13 mouse cellular contexts compared by ENCODE assay signal in the genomic region with DNA sequence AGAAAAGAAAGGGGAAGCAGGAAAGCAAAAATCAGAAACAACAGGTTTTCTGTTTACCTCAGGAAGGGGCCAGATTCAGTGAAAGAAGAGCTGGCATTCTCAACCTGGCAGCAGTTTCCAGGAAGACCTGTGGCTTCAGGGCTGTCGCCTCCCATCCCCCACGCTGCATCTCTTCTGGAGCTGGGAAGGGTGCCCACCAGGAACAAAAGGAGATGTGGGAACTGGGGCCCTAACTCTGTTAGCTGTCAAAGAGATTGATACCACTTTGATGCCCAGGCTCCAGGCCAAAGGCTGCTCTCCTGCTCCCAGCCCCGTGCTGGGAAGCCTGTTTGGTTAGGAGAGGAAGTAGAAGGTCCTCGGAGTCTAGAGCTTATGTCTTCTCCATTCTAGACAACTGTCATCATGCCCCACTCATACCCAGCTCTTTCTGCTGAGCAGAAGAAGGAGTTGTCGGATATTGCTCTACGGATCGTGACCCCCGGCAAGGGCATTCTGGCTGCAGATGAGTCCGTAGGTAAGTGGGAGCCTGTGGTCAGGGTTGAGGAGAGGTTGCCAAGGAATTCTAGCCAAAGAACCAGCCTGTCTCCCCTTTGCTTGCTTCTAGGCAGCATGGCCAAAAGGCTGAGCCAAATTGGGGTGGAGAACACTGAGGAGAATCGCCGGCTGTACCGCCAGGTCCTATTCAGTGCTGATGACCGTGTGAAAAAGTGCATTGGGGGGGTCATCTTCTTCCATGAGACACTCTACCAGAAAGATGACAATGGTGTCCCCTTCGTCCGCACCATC. TPM values are rescaled to one million over a fixed set of nuclear protein-coding genes. Genes with fewer than 3 reads are reported as not detected.
DNase-seq lines count a peak whose midpoint lies in the region; ATAC-seq and TF ChIP-seq lines count a peak whose summit lies in the region.
"Had no signal": no experiment of that assay in that cellular context is flagged by ENCODE, and none has a peak within 500 bp of the region (broad histone marks: within the 10 kb centered on the region; RNA-seq: fewer than 3 reads in every experiment).

No protein-coding gene starts in this region.

- no peaks in the 10 kb centered on the region for H3K27me3 ChIP-seq in heart, embryonic 13.5 days (replicated peaks)
- no peaks in the 10 kb centered on the region for H3K27me3 ChIP-seq in hindbrain, embryonic 15.5 days
- H3K27me3 ChIP-seq in kidney, adult 2 months (replicated peaks; ENCODE audit: control insufficient read depth, insufficient read depth, low read length) = no peaks in the 10 kb centered on the region

- WGBS in heart, embryonic 13.5 days = 85% methylated on average over 15 of the region's 15 CpGs
- WGBS in hindbrain, embryonic 15.5 days = 75% methylated on average over 15 of the region's 15 CpGs
- 94% methylated on average over 15 of the region's 15 CpGs for WGBS in kidney, adult 2 months

- H3K36me3 ChIP-seq in heart, embryonic 13.5 days = peaks cover 31% of the 10 kb centered on the region
- H3K36me3 ChIP-seq in hindbrain, embryonic 15.5 days = no peaks in the 10 kb centered on the region
- H3K36me3 ChIP-seq in kidney, adult 2 months (ENCODE audit: control insufficient read depth, insufficient read depth, low read length) = no peaks in the 10 kb centered on the region

- H3K4me3 ChIP-seq in heart, embryonic 13.5 days = no peak overlapping the region
- peak overlapping the region; percentile 35 for H3K4me3 ChIP-seq in hindbrain, embryonic 15.5 days
- H3K4me3 ChIP-seq in kidney, adult 2 months (ENCODE audit: insufficient read depth, low read depth, low read length) = no peak overlapping the region
- H3K4me3 ChIP-seq: erythroblast, embryonic 14.5 days had no signal

- no peak for ATAC-seq in heart, embryonic 13.5 days (ENCODE audit: extremely low read depth, insufficient number of reproducible peaks, low FRiP score, low TSS enrichment)
- ATAC-seq in hindbrain, embryonic 15.5 days (ENCODE audit: low FRiP score, low read depth) = peak; percentile 62; the same call in 1 of the 2 replicates
- ATAC-seq: inflammation-experienced regulatory T-cells, adult 6 months had no signal

- peak overlapping the region; percentile 62 for H3K4me2 ChIP-seq in heart, embryonic 13.5 days
- H3K4me2 ChIP-seq in hindbrain, embryonic 15.5 days = peak overlapping the region; percentile 50

- intact Hi-C loops in left cerebral cortex, postnatal 4 days (cut with DNase I) = no loop called here
- intact Hi-C loops in left cerebral cortex, postnatal 36 days (cut with DNase I) = no loop called here

- no peak for TF ChIP-seq POLR2A in kidney, adult 2 months (IDR thresholded peaks at IDR 0.05; ENCODE audit: low read depth, low read length)

- DNase-seq in heart, adult 8-10 months (ENCODE audit: low spot score) = no peak
- peak; percentile 77 for DNase-seq in left cerebral cortex, postnatal 4 days
- DNase-seq in left cerebral cortex, postnatal 36 days (ENCODE audit: low spot score in 2 of 2) = no peak
- peak; percentile 59 to 63 for DNase-seq in cerebellum, adult 18-20 months
- DNase-seq in yolk sac, embryonic 10.5 days (ENCODE audit: low spot score) = no peak
- DNase-seq in kidney, adult 2 months = no peak
- DNase-seq: B cell, adult 2 months; lung, embryonic 14.5 days had no signal

- H3K9ac ChIP-seq in heart, embryonic 13.5 days = peak overlapping the region; percentile 25; the same call in 1 of the 2 replicates
- H3K9ac ChIP-seq in hindbrain, embryonic 15.5 days = no peak overlapping the region
- H3K9ac ChIP-seq: lung, embryonic 14.5 days had no signal

- no peak overlapping the region for H3K27ac ChIP-seq in heart, embryonic 13.5 days (replicated peaks)
- peak overlapping the region; percentile 80 for H3K27ac ChIP-seq in hindbrain, embryonic 15.5 days (replicated peaks)
- H3K27ac ChIP-seq in kidney, adult 2 months (ENCODE audit: insufficient read depth, low read depth, low read length) = no peak overlapping the region

- TF ChIP-seq CTCF in kidney, adult 2 months (conservative IDR thresholded peaks at IDR 0.05; ENCODE audit: insufficient read depth, insufficient read length, low read depth, low read length) = no peak

- H3K9me3 ChIP-seq in heart, embryonic 13.5 days = no peaks in the 10 kb centered on the region
- H3K9me3 ChIP-seq in hindbrain, embryonic 15.5 days = no peaks in the 10 kb centered on the region

- H3K4me1 ChIP-seq in heart, embryonic 13.5 days = peaks cover 32% of the 10 kb centered on the region
- peaks cover 32% of the 10 kb centered on the region for H3K4me1 ChIP-seq in hindbrain, embryonic 15.5 days (replicated peaks)
- peaks cover 12% of the 10 kb centered on the region; the same call in 1 of the 2 replicates for H3K4me1 ChIP-seq in kidney, adult 2 months (ENCODE audit: control insufficient read depth, insufficient read depth, low read length)

RNA-seq across cellular contexts. Expression of gene Aldoc, which starts 1.4 kb away (rescaled TPM):
- polyA plus RNA-seq in heart, embryonic 13.5 days (2015; fragmentation: Nextera tagmentation; extraction: Ambion mirVana) = 22.1 and 22.5 TPM in 2 replicates
- 1 to 10 TPM in 3 of 4 experiments, under 1 TPM in 1; 0.75 to 1.8 (median 1.3) TPM for total RNA-seq in heart, adult 8-10 months (2022)
- total RNA-seq in left cerebral cortex, postnatal 4 days (2021) = 100 to 1,000 TPM; 109 to 113 TPM
- 100 to 1,000 TPM; 746 to 852 TPM for total RNA-seq in left cerebral cortex, postnatal 36 days (2021)
- polyA plus RNA-seq in hindbrain, embryonic 15.5 days (2015; fragmentation: Nextera tagmentation; extraction: Ambion mirVana) = 318 and 319 TPM in 2 replicates
- 36.2 and 43.5 TPM in 2 replicates for polyA plus RNA-seq in kidney, adult 2 months (2012; rRNA removed)

RNA-seq across cellular contexts. Expression of gene Pigs, which starts 4.0 kb away (rescaled TPM):
- polyA plus RNA-seq in heart, embryonic 13.5 days (2015; fragmentation: Nextera tagmentation; extraction: Ambion mirVana) = 65.9 and 66.6 TPM in 2 replicates
- total RNA-seq in heart, adult 8-10 months (2022) = 10 to 100 TPM; 24.6 to 27.1 (median 25.1) TPM
- 10 to 100 TPM; 52.9 to 59.9 TPM for total RNA-seq in left cerebral cortex, postnatal 4 days (2021)
- 10 to 100 TPM; 64.4 to 68.5 TPM for total RNA-seq in left cerebral cortex, postnatal 36 days (2021)
- 84.6 and 92.9 TPM in 2 replicates for polyA plus RNA-seq in hindbrain, embryonic 15.5 days (2015; fragmentation: Nextera tagmentation; extraction: Ambion mirVana)
- polyA plus RNA-seq in kidney, adult 2 months (2012; rRNA removed) = 69.1 and 79.1 TPM in 2 replicates

RNA-seq across cellular contexts. Expression of gene Unc119, which starts 19.1 kb away (rescaled TPM):
- polyA plus RNA-seq in heart, embryonic 13.5 days (2015; fragmentation: Nextera tagmentation; extraction: Ambion mirVana) = 42.8 and 44.6 TPM in 2 replicates
- 1 to 10 TPM; 3.5 to 6.8 (median 4.8) TPM for total RNA-seq in heart, adult 8-10 months (2022)
- 10 to 100 TPM; 51.8 to 57.5 TPM for total RNA-seq in left cerebral cortex, postnatal 4 days (2021)
- total RNA-seq in left cerebral cortex, postnatal 36 days (2021) = 10 to 100 TPM; 30.6 to 31.3 TPM
- 88.3 and 94.3 TPM in 2 replicates for polyA plus RNA-seq in hindbrain, embryonic 15.5 days (2015; fragmentation: Nextera tagmentation; extraction: Ambion mirVana)
- 20.3 and 20.8 TPM in 2 replicates for polyA plus RNA-seq in kidney, adult 2 months (2012; rRNA removed)

RNA-seq across cellular contexts. Expression of gene Spag5, which starts 22.9 kb away (rescaled TPM):
- 24.5 and 25.5 TPM in 2 replicates for polyA plus RNA-seq in heart, embryonic 13.5 days (2015; fragmentation: Nextera tagmentation; extraction: Ambion mirVana)
- under 1 TPM; 0.31 to 0.57 (median 0.46) TPM for total RNA-seq in heart, adult 8-10 months (2022)
- total RNA-seq in left cerebral cortex, postnatal 4 days (2021) = 1 to 10 TPM; 5.2 to 6.2 TPM
- 10 to 100 TPM in 1 of 2 experiments, 1 to 10 TPM in 1; 7.3 to 13.8 TPM for total RNA-seq in left cerebral cortex, postnatal 36 days (2021)
- polyA plus RNA-seq in hindbrain, embryonic 15.5 days (2015; fragmentation: Nextera tagmentation; extraction: Ambion mirVana) = 9.7 and 14.0 TPM in 2 replicates
- polyA plus RNA-seq in kidney, adult 2 months (2012; rRNA removed) = 13.2 and 15.0 TPM in 2 replicates

RNA-seq across cellular contexts. Expression of gene BC030499, which starts 33.6 kb away (rescaled TPM):
- polyA plus RNA-seq in heart, embryonic 13.5 days (2015; fragmentation: Nextera tagmentation; extraction: Ambion mirVana) = 0.20 and 0.29 TPM in 2 replicates
- 1 to 10 TPM in 1 of 4 experiments, under 1 TPM in 3; 0.38 to 1.3 (median 0.61) TPM for total RNA-seq in heart, adult 8-10 months (2022)
- 1 to 10 TPM in 1 of 2 experiments, under 1 TPM in 1; 0.72 to 1.1 TPM for total RNA-seq in left cerebral cortex, postnatal 4 days (2021)
- total RNA-seq in left cerebral cortex, postnatal 36 days (2021) = 10 to 100 TPM; 11.3 to 25.5 TPM
- polyA plus RNA-seq in hindbrain, embryonic 15.5 days (2015; fragmentation: Nextera tagmentation; extraction: Ambion mirVana) = 0.26 and 0.32 TPM in 2 replicates
- 0.15 and 0.19 TPM in 2 replicates for polyA plus RNA-seq in kidney, adult 2 months (2012; rRNA removed)
- total RNA-seq: monocyte, adult 5-6 weeks had no signal

Comparison
In these comparisons a context has a peak if more than half of its experiments do, and no peak if none do; other contexts are left out.
1. DNase-seq: peak in left cerebral cortex, postnatal 4 days (single experiment) and cerebellum, adult 18-20 months (2 of 2); none in heart, adult 8-10 months (single experiment), left cerebral cortex, postnatal 36 days (0 of 2), yolk sac, embryonic 10.5 days (single experiment) and kidney, adult 2 months (single experiment).
2. RNA of gene Aldoc, which starts 1.4 kb away (total RNA-seq): 746 to 852 TPM in left cerebral cortex, postnatal 36 days and 109 to 113 TPM in left cerebral cortex, postnatal 4 days; 0.75 to 1.8 TPM in heart, adult 8-10 months; every median in the first group is over 10 times any median in the second.
3. RNA of gene Unc119, which starts 19.1 kb away (total RNA-seq): 51.8 to 57.5 TPM in left cerebral cortex, postnatal 4 days and 30.6 to 31.3 TPM in left cerebral cortex, postnatal 36 days; 3.5 to 6.8 TPM in heart, adult 8-10 months; every median in the first group is over 4 times any median in the second.